Mouse (Mus musculus): ENCODE measurements around the gene 1110065P20Rik. TPM values are rescaled to one million over a fixed set of nuclear protein-coding genes. Genes with fewer than 3 reads are reported as not detected.

1110065P20Rik gene
- polyA plus RNA-seq (2012; rRNA removed; ENCODE audit: low replicate concordance) = 36.2 and 51.3 TPM in 2 replicates

GRCm38 (mm10) chr4:124850933-124851658, at the start of gene 1110065P20Rik:
1110065P20Rik (minus strand) TSS chr4:124851196.

GRCm38 (mm10) chr4:124880599-124880998, 29.6 kb upstream of the 1110065P20Rik start, which contains the start of gene Epha10:
Epha10 (plus strand) TSS chr4:124880899.

GRCm38 (mm10) chr4:124861283-124862188, 10.5 kb upstream of the 1110065P20Rik start, which contains the start of gene Maneal:
Maneal (minus strand) TSS chr4:124862171.

GRCm38 (mm10) chr4:124850261-124850913, 609 bp downstream of the 1110065P20Rik start, which contains the start of gene Yrdc:
Yrdc (plus strand) TSS chr4:124850679.

GRCm38 (mm10) chr4:124801552-124802308, 49.3 kb downstream of the 1110065P20Rik start, which contains the start of gene Mtf1:
Mtf1 (plus strand) TSS chr4:124802104.

Other genes with a start within 250 kb of the 1110065P20Rik start
- not detected in 2 replicates for gene 3100002H09Rik, start 240.4 kb downstream of the 1110065P20Rik start, polyA plus RNA-seq (2012; rRNA removed; ENCODE audit: low replicate concordance)
- gene Pou3f1, start 194.4 kb downstream of the 1110065P20Rik start, polyA plus RNA-seq (2012; rRNA removed; ENCODE audit: low replicate concordance) = 0.39 and 0.47 TPM in 2 replicates
- gene Utp11, start 157.6 kb downstream of the 1110065P20Rik start, polyA plus RNA-seq (2012; rRNA removed; ENCODE audit: low replicate concordance) = 2.9 and 5.9 TPM in 2 replicates
- 41.5 and 102 TPM in 2 replicates for gene Fhl3, start 150.5 kb downstream of the 1110065P20Rik start, polyA plus RNA-seq (2012; rRNA removed; ENCODE audit: low replicate concordance)
- gene Sf3a3, start 136.4 kb downstream of the 1110065P20Rik start, polyA plus RNA-seq (2012; rRNA removed; ENCODE audit: low replicate concordance) = 7.8 and 11.2 TPM in 2 replicates
- 31.4 and 60.4 TPM in 2 replicates for gene Inpp5b, start 109.3 kb downstream of the 1110065P20Rik start, polyA plus RNA-seq (2012; rRNA removed; ENCODE audit: low replicate concordance)
- 7.1 and 8.2 TPM in 2 replicates for gene Mtf1, start 49.1 kb downstream of the 1110065P20Rik start, polyA plus RNA-seq (2012; rRNA removed; ENCODE audit: low replicate concordance)
- gene Yrdc, start 517 bp downstream of the 1110065P20Rik start, polyA plus RNA-seq (2012; rRNA removed; ENCODE audit: low replicate concordance) = 32.9 and 51.7 TPM in 2 replicates
- 0.99 and 1.1 TPM in 2 replicates for gene Maneal, start 11.0 kb upstream of the 1110065P20Rik start, polyA plus RNA-seq (2012; rRNA removed; ENCODE audit: low replicate concordance)
- 0.09 and 0.11 TPM in 2 replicates for gene Epha10, start 29.7 kb upstream of the 1110065P20Rik start, polyA plus RNA-seq (2012; rRNA removed; ENCODE audit: low replicate concordance)
- 9.7 and 11.8 TPM in 2 replicates for gene 9930104L06Rik, start 85.9 kb upstream of the 1110065P20Rik start, polyA plus RNA-seq (2012; rRNA removed; ENCODE audit: low replicate concordance)
- gene Cdca8, start 88.1 kb upstream of the 1110065P20Rik start, polyA plus RNA-seq (2012; rRNA removed; ENCODE audit: low replicate concordance) = 2.2 and 5.8 TPM in 2 replicates
- 2.4 and 3.4 TPM in 2 replicates for gene Rspo1, start 135.2 kb upstream of the 1110065P20Rik start, polyA plus RNA-seq (2012; rRNA removed; ENCODE audit: low replicate concordance)
- 10.1 and 20.9 TPM in 2 replicates for gene Gnl2, start 165.4 kb upstream of the 1110065P20Rik start, polyA plus RNA-seq (2012; rRNA removed; ENCODE audit: low replicate concordance)
- 0.17 TPM in 1 of 2 replicates, not detected in the other for gene Dnali1, start 214.5 kb upstream of the 1110065P20Rik start, polyA plus RNA-seq (2012; rRNA removed; ENCODE audit: low replicate concordance)
- gene Snip1, start 215.5 kb upstream of the 1110065P20Rik start, polyA plus RNA-seq (2012; rRNA removed; ENCODE audit: low replicate concordance) = 8.2 and 10.9 TPM in 2 replicates
- 10.8 and 20.1 TPM in 2 replicates for gene Meaf6, start 233.9 kb upstream of the 1110065P20Rik start, polyA plus RNA-seq (2012; rRNA removed; ENCODE audit: low replicate concordance)